Mouse (Mus musculus) left cerebral cortex, adult 2 months (tissue): ENCODE results near the gene Olfr1173. TPM values are rescaled to one million over a fixed set of nuclear protein-coding genes. Genes with fewer than 3 reads are reported as not detected.

Experiments used
- DNase-seq, 2 experiments: peaks; one replicate each; pipeline ENCODE4 v3.0.0; 2021 to 2022; ENCODE audit warnings: low spot score in 2 of 2, mixed read lengths in 1 of 2; ENCODE audit errors: extremely low spot score in 1 of 2
- H3K27ac ChIP-seq: fragments of 200-600 bp; 2 replicates; pipeline ENCODE4 v1.8.1; 2022
- H3K4me3 ChIP-seq: fragments of 200-600 bp; 2 replicates; pipeline ENCODE4 v1.8.1; 2022
- CTCF ChIP-seq: fragments of 200-600 bp; IDR thresholded peaks from 2 replicates; pipeline ENCODE4 v1.8.1; 2022; ENCODE audit warnings: antibody characterized with exemption, mild to moderate bottlenecking, moderate library complexity
- intact Hi-C: fragments of 180-260 bp; cut with DNase I; formaldehyde crosslinking; loops from one replicate; pipeline ENCODE4 v1.15.1; 2025
- long read RNA-seq, 2 experiments: library from polyadenylated mRNA; stranded (forward); transcript quantifications; one replicate each; pipeline ENCODE4 v2.0.0; 2021; ENCODE audit warnings: borderline mapping rate in 2 of 2
- total RNA-seq, 2 experiments: library from RNA; stranded (reverse); gene quantifications; 2 replicates each; pipeline ENCODE4 v1.2.3; 2021

The Olfr1173 gene
- total RNA-seq: under 1 TPM in 1 of 2 experiments, not detected in 1; 0.07 TPM
- long read RNA-seq, experiment 1: 0 reads
- long read RNA-seq, experiment 2: 0 reads

DNA sequence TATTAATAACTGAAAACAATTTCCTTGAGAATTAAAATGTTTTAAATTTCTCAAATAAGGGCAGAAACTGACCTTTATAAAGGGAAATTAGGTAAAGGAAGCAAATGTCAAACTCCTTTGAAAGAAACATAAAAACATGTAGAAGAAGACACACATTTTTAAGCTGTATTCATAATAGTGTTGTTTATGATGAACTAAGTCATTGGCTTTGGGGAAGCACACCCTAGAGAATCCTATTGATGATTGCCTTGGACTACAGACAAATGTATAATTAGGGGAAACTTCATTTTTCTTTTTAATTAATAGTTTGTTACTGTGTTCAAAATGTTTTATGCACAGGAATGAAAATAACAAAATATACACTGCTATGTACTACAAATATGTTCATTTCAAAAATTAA lies at the start of gene Olfr1173:
Gene Olfr1173 (minus strand): TSS at position 101 of the 400 bp plus-strand sequence.
- Histone ChIP-seq H3K4me3 (no peak within 1 kb of the TSS), H3K27ac (no peak within 1 kb of the TSS)
- no peak for DNase-seq
- TF ChIP-seq CTCF: no peak
- intact Hi-C loops: no loop called here

DNA sequence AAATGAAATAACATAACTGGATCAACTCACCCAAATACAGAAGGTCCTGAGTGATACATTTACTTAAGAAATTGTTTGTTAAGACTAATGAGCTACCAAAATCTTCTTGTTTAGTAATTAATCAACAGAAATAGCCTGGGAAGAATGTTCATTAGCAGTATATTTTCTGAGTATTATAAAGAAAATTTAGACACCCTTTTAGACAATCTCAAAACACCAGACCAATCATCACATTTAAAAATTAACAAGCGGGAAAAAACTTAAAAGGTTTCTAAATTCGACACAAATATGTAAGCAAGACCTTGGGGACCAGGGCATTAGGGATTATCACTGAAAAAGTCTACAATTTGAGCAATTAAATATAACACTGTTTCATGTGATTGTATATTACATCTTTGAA lies 47.4 kb upstream of the Olfr1173 start, which contains the start of gene Olfr1175-ps:
Gene Olfr1175-ps (minus strand): TSS at position 101 of the 400 bp plus-strand sequence.
- intact Hi-C loops: no loop called here
- no peak for TF ChIP-seq CTCF
- Histone ChIP-seq H3K4me3 (no peak within 1 kb of the TSS), H3K27ac (no peak within 1 kb of the TSS)
- DNase-seq: no peak

DNA sequence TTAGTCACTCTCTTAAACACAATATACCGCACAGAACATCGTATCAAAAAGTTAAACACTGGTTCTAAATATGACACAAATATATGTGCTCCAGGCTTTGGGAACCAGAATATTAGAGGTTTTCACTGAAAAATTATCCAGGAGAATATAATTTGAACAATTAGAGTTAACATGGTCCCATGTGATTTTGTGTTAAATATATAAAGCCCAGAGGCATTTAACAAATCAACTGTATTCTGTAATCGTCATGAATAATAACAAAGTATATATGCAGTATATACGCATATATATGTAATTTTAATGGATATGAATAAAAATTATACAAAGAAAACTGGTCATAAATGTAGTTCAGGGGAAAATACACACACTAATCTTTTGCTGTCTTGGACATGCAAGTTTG lies 35.4 kb upstream of the Olfr1173 start, which contains the start of gene Olfr1174-ps:
Gene Olfr1174-ps (minus strand): TSS at position 101 of the 400 bp plus-strand sequence.
- no peak for DNase-seq

DNA sequence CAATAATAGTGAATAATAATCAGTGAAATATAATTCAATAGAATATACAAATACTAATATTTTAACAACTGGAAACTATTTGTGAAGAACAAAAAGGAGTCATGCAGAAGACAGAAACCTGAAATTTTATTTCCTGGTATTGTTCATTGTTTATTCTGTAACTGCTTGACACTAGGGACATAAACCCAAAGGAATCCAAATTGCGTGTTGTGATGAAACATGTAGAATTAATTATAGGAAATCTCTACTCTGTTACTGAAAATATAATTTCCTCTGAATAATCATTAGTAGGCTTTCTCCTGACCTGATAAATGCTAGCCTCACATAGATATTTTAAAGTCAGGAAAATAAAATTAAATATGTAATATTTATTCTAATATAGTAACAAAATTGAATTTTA lies 51.4 kb downstream of the Olfr1173 start, which contains the start of gene Olfr1170:
Gene Olfr1170 (minus strand): TSS at position 101 of the 400 bp plus-strand sequence.
- no peak for DNase-seq
- intact Hi-C loops: no loop called here

More for the DNA sequence above, 35.4 kb upstream of the Olfr1173 start, which contains the start of gene Olfr1174-ps:
- Histone ChIP-seq H3K27ac (no peak within 1 kb of the TSS), H3K4me3 (no peak within 1 kb of the TSS)
- no peak for TF ChIP-seq CTCF
- intact Hi-C loops: no loop called here

More for the DNA sequence above, 51.4 kb downstream of the Olfr1173 start, which contains the start of gene Olfr1170:
- Histone ChIP-seq H3K4me3 (no peak within 1 kb of the TSS), H3K27ac (no peak within 1 kb of the TSS)
- TF ChIP-seq CTCF: no peak

Other genes starting within 250 kb of the Olfr1173 start
- gene Olfr73, start 242.2 kb downstream of the Olfr1173 start, total RNA-seq: not detected
- gene Olfr1162, start 228.7 kb downstream of the Olfr1173 start, total RNA-seq: not detected
- not detected for gene Olfr1163, start 208.0 kb downstream of the Olfr1173 start, total RNA-seq
- not detected for gene Olfr1164, start 185.9 kb downstream of the Olfr1173 start, total RNA-seq
- not detected for gene Olfr1166, start 151.6 kb downstream of the Olfr1173 start, total RNA-seq
- gene Olfr1167, start 124.7 kb downstream of the Olfr1173 start, total RNA-seq: not detected
- not detected for gene Olfr1168, start 98.0 kb downstream of the Olfr1173 start, total RNA-seq
- not detected for gene Olfr1170, start 51.5 kb downstream of the Olfr1173 start, total RNA-seq
- gene Olfr1174-ps, start 35.3 kb upstream of the Olfr1173 start, total RNA-seq: not detected
- not detected for gene Olfr1175-ps, start 47.3 kb upstream of the Olfr1173 start, total RNA-seq
- not detected for gene Olfr1176, start 56.8 kb upstream of the Olfr1173 start, total RNA-seq
- gene Olfr1177-ps, start 66.6 kb upstream of the Olfr1173 start, total RNA-seq: not detected
- not detected for gene Olfr1178, start 107.2 kb upstream of the Olfr1173 start, total RNA-seq
- gene Olfr1179, start 126.6 kb upstream of the Olfr1173 start, total RNA-seq: not detected
- not detected for gene Olfr1180, start 139.3 kb upstream of the Olfr1173 start, total RNA-seq
- not detected for gene Olfr1181, start 146.3 kb upstream of the Olfr1173 start, total RNA-seq
- not detected for gene Gm13757, start 169.3 kb upstream of the Olfr1173 start, total RNA-seq
- gene Olfr1183, start 175.0 kb upstream of the Olfr1173 start, total RNA-seq: not detected
- gene Olfr1184, start 203.7 kb upstream of the Olfr1173 start, total RNA-seq: not detected
- gene Olfr1185-ps1, start 213.4 kb upstream of the Olfr1173 start, total RNA-seq: not detected
- not detected for gene Olfr1186, start 238.7 kb upstream of the Olfr1173 start, total RNA-seq